Mouse (Mus musculus) MEL (cell line): ENCODE results near the gene Tmem235. TPM values are rescaled to one million over a fixed set of nuclear protein-coding genes. Genes with fewer than 3 reads are reported as not detected.

Experiments
- DNase-seq: peaks from one replicate; pipeline ENCODE4 v3.0.0; 2011; ENCODE audit warnings: low read depth, low spot score
- H3K27ac ChIP-seq: 2 replicates; pipeline ENCODE4 v1.5.1; 2012; ENCODE audit warnings: low read depth, mild to moderate bottlenecking, control low read depth, low read length, moderate library complexity; ENCODE audit not compliant: control insufficient read depth
- H3K27me3 ChIP-seq, 2 experiments: fragments of 150-350 bp in 1 of 2; sonication (generic) in 1 of 2; 2 replicates each; pipeline ENCODE4 v1.6.1; 2012; ENCODE audit warnings: low read length in 2 of 2, mild to moderate bottlenecking in 2 of 2, improper control_type of control experiment in 1 of 2, moderate library complexity in 1 of 2; ENCODE audit not compliant: insufficient read depth in 2 of 2, control insufficient read depth in 1 of 2
- H3K36me3 ChIP-seq, 2 experiments: 2 replicates each; pipeline ENCODE4 v1.6.1; 2012 to 2014; ENCODE audit warnings: low read length in 2 of 2, improper control_type of control experiment in 1 of 2, inconsistent platforms in 1 of 2, mild to moderate bottlenecking in 1 of 2; ENCODE audit not compliant: insufficient read depth in 2 of 2, control insufficient read depth in 1 of 2
- H3K4me1 ChIP-seq, 2 experiments: fragments of 150-350 bp in 1 of 2; sonication (generic) in 1 of 2; 2 replicates each; pipeline ENCODE4 v1.6.1; 2012; ENCODE audit warnings: low read length in 2 of 2, improper control_type of control experiment in 1 of 2, mild to moderate bottlenecking in 1 of 2; ENCODE audit not compliant: insufficient read depth in 2 of 2, control insufficient read depth in 1 of 2
- H3K4me3 ChIP-seq, 2 experiments: fragments of 150-350 bp in 1 of 2; sonication (generic) in 1 of 2; 2 replicates each; pipeline ENCODE4 v1.5.1; 2012; ENCODE audit warnings: low read depth in 2 of 2, low read length in 2 of 2, mild to moderate bottlenecking in 2 of 2, moderate library complexity in 2 of 2, control low read depth in 1 of 2, improper control_type of control experiment in 1 of 2; ENCODE audit not compliant: control insufficient read depth in 1 of 2, insufficient read depth in 1 of 2
- H3K79me2 ChIP-seq: 2 replicates; pipeline ENCODE4 v1.6.1; 2012; ENCODE audit warnings: mild to moderate bottlenecking, low read length, moderate library complexity; ENCODE audit not compliant: control insufficient read depth, poor library complexity, insufficient read depth
- H3K9ac ChIP-seq: 2 replicates; pipeline ENCODE4 v1.6.1; 2012; ENCODE audit warnings: low read depth, mild to moderate bottlenecking, control low read depth, low read length, moderate library complexity; ENCODE audit not compliant: control insufficient read depth, poor library complexity, severe bottlenecking
- H3K9me3 ChIP-seq: fragments of 150-350 bp; sonication (generic); replicated peaks from 2 replicates; pipeline ENCODE4 v1.6.1; 2012; ENCODE audit warnings: mild to moderate bottlenecking, low read length, improper control_type of control experiment, moderate library complexity; ENCODE audit not compliant: insufficient read depth
- BHLHE40 ChIP-seq: IDR thresholded peaks from 2 replicates; pipeline ENCODE4 v1.6.1; 2012; ENCODE audit warnings: low read depth, mild to moderate bottlenecking, inconsistent platforms, low read length, improper control_type of control experiment, borderline replicate concordance
- CHD1 ChIP-seq: IDR thresholded peaks from 2 replicates; pipeline ENCODE4 v1.6.1; 2012; ENCODE audit warnings: low read depth, mild to moderate bottlenecking, inconsistent platforms, low read length, improper control_type of control experiment
- CHD2 ChIP-seq: IDR thresholded peaks from 2 replicates; pipeline ENCODE4 v1.6.1; 2011; ENCODE audit warnings: low read length, improper control_type of control experiment
- ELF1 ChIP-seq: IDR thresholded peaks from 2 replicates; pipeline ENCODE4 v1.6.1; 2014; ENCODE audit warnings: low read depth, mild to moderate bottlenecking, inconsistent platforms, low read length, improper control_type of control experiment, moderate library complexity
- EP300 ChIP-seq, 2 experiments: IDR thresholded peaks; 2 replicates each; pipeline ENCODE4 v1.6.1; 2011; ENCODE audit warnings: improper control_type of control experiment in 2 of 2, low read length in 2 of 2, low read depth in 1 of 2, mild to moderate bottlenecking in 1 of 2
- ETS1 ChIP-seq: IDR thresholded peaks from 2 replicates; pipeline ENCODE4 v1.6.1; 2012; ENCODE audit warnings: low read depth, mild to moderate bottlenecking, inconsistent platforms, low read length, improper control_type of control experiment, moderate library complexity
- HCFC1 ChIP-seq: IDR thresholded peaks from 2 replicates; pipeline ENCODE4 v1.6.1; 2012; ENCODE audit warnings: low read depth, mild to moderate bottlenecking, inconsistent platforms, low read length, improper control_type of control experiment, moderate library complexity
- KAT2A ChIP-seq: conservative IDR thresholded peaks from 2 replicates; pipeline ENCODE4 v1.6.1; 2012; ENCODE audit warnings: low read depth, low read length, improper control_type of control experiment, inconsistent platforms
- MAFK ChIP-seq: IDR thresholded peaks from 2 replicates; pipeline ENCODE4 v1.6.1; 2011; ENCODE audit warnings: low read depth, mild to moderate bottlenecking, low read length, improper control_type of control experiment, borderline replicate concordance
- MAX ChIP-seq: IDR thresholded peaks from 2 replicates; pipeline ENCODE4 v1.6.1; 2011; ENCODE audit warnings: low read length, improper control_type of control experiment
- MXI1 ChIP-seq: IDR thresholded peaks from 2 replicates; pipeline ENCODE4 v1.6.1; 2011; ENCODE audit warnings: mild to moderate bottlenecking, low read depth, low read length, improper control_type of control experiment
- MYB ChIP-seq: IDR thresholded peaks from 2 replicates; pipeline ENCODE4 v1.6.1; 2011; ENCODE audit warnings: mild to moderate bottlenecking, low read depth, low read length, improper control_type of control experiment
- MYC ChIP-seq: IDR thresholded peaks from 2 replicates; pipeline ENCODE4 v1.6.1; 2011; ENCODE audit warnings: low read depth, mild to moderate bottlenecking, low read length, improper control_type of control experiment, moderate library complexity
- NRF1 ChIP-seq: IDR thresholded peaks from 2 replicates; pipeline ENCODE4 v1.6.1; 2014; ENCODE audit warnings: low read depth, mild to moderate bottlenecking, inconsistent platforms, low read length, improper control_type of control experiment, moderate library complexity; ENCODE audit not compliant: poor library complexity, insufficient read depth, severe bottlenecking
- RCOR1 ChIP-seq: IDR thresholded peaks from 2 replicates; pipeline ENCODE4 v1.6.1; 2012; ENCODE audit warnings: low read depth, mild to moderate bottlenecking, inconsistent platforms, low read length, improper control_type of control experiment
- SIN3A ChIP-seq: IDR thresholded peaks from 2 replicates; pipeline ENCODE4 v1.6.1; 2012; ENCODE audit warnings: low read length, improper control_type of control experiment, inconsistent platforms
- TAL1 ChIP-seq: IDR thresholded peaks from 2 replicates; pipeline ENCODE4 v1.6.1; 2012; ENCODE audit warnings: mild to moderate bottlenecking, inconsistent platforms, low read length, moderate library complexity, mixed read lengths
- TBP ChIP-seq: IDR thresholded peaks from 2 replicates; pipeline ENCODE4 v1.8.0; 2011; ENCODE audit warnings: low read depth, low read length, improper control_type of control experiment
- TCF12 ChIP-seq: IDR thresholded peaks from 2 replicates; pipeline ENCODE4 v1.6.1; 2014; ENCODE audit warnings: low read depth, mild to moderate bottlenecking, inconsistent platforms, low read length, improper control_type of control experiment, moderate library complexity
- USF1 ChIP-seq: IDR thresholded peaks from 2 replicates; pipeline ENCODE4 v1.6.1; 2014; ENCODE audit warnings: low read depth, mild to moderate bottlenecking, inconsistent platforms, low read length, improper control_type of control experiment, moderate library complexity
- USF2 ChIP-seq, 2 experiments: IDR thresholded peaks; 2 replicates each; pipeline ENCODE4 v1.6.1; 2011 to 2012; ENCODE audit warnings: improper control_type of control experiment in 2 of 2, low read length in 2 of 2, borderline replicate concordance in 1 of 2, inconsistent platforms in 1 of 2, low read depth in 1 of 2, mild to moderate bottlenecking in 1 of 2; ENCODE audit not compliant: insufficient read depth in 1 of 2
- ZMIZ1 ChIP-seq: IDR thresholded peaks from 2 replicates; pipeline ENCODE4 v1.6.1; 2012; ENCODE audit warnings: low read depth, mild to moderate bottlenecking, inconsistent platforms, low read length, improper control_type of control experiment, moderate library complexity
- ZNF384 ChIP-seq: IDR thresholded peaks from 2 replicates; pipeline ENCODE4 v1.6.1; 2012; ENCODE audit warnings: low read depth, mild to moderate bottlenecking, inconsistent platforms, low read length, improper control_type of control experiment
- polyA plus RNA-seq, 2 experiments: library from polyadenylated mRNA; stranded (reverse) in 1 of 2; unstranded in 1 of 2; fragments of >175 nt in 1 of 2; fragments of >200 nt in 1 of 2; gene quantifications; 2 replicates each; pipeline versions ENCODE4 v1.2.1 to v1.2.4; 2012; ENCODE audit warnings: low replicate concordance in 2 of 2, low read depth in 1 of 2; ENCODE audit not compliant: insufficient read length in 2 of 2, insufficient read depth in 1 of 2, missing spikeins in 1 of 2
- total RNA-seq: library from RNA; depleted of rRNA; stranded (reverse); fragments of 300-350 nt; gene quantifications from 2 replicates; pipeline ENCODE4 v1.2.3, GENCODE M21; 2012

The Tmem235 gene
- total and polyA plus RNA-seq, 3 experiments = 0.04 TPM; not detected in 1

DNA sequence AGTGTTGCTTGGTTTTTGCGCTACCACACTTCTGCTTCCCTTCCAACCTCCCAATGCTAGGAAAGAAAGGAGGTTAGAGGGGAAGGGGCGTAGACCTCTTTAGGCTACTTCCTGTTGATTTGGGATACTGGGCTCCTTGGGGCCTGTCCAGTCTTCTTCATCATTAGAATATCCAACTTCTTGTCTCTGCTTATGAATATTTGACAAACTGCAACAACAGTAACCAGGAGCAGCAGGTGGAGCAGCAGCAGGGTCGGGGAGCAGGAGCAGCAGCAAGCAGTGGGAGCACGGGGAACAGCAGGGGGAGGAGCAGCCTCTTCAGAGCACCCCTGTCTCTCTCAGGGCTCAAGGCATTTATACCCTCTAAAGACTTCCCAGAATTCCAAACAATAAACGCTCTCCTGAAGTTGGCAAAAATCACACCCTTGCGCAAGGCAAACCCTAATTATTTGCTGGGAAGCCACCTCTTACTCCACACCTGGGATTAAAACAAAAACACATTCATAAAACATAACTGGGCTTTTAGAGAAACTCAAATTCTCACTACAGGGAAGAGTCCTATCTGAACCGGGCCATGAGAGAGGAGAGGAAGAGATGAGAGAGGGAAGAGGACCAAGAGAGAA, 12.8 kb upstream of the Tmem235 start (continued):
- TF ChIP-seq CHD2 (no peak), ETS1 (peak; percentile 3; the same call in 1 of the 2 replicates), TCF12 (peak; percentile 43; the same call in 1 of the 2 replicates), USF2 (IDR thresholded peaks at IDR 0.05; ENCODE audit: borderline replicate concordance in 1 of 2, insufficient read depth in 1 of 2, low read depth in 1 of 2, low read length in 2 of 2) (no peak), EP300 (IDR thresholded peaks at IDR 0.05; ENCODE audit: low read depth in 1 of 2, low read length in 2 of 2) (peak; percentile 20 to 32; a peak in 1 of 4 replicates), KAT2A (peak; percentile 11; the same call in 1 of the 2 replicates), HCFC1 (peak; percentile 62; the same call in 1 of the 2 replicates), TBP (no peak), MXI1 (peak; percentile 53), ZNF384 (no peak), BHLHE40 (no peak), ZMIZ1 (0 out of 2 replicates have a peak, but pooled peaks have one; percentile 25), TAL1 (no peak), MYB (peak; percentile 31; the same call in 1 of the 2 replicates), MAFK (no peak), SIN3A (peak; percentile 51)

DNA sequence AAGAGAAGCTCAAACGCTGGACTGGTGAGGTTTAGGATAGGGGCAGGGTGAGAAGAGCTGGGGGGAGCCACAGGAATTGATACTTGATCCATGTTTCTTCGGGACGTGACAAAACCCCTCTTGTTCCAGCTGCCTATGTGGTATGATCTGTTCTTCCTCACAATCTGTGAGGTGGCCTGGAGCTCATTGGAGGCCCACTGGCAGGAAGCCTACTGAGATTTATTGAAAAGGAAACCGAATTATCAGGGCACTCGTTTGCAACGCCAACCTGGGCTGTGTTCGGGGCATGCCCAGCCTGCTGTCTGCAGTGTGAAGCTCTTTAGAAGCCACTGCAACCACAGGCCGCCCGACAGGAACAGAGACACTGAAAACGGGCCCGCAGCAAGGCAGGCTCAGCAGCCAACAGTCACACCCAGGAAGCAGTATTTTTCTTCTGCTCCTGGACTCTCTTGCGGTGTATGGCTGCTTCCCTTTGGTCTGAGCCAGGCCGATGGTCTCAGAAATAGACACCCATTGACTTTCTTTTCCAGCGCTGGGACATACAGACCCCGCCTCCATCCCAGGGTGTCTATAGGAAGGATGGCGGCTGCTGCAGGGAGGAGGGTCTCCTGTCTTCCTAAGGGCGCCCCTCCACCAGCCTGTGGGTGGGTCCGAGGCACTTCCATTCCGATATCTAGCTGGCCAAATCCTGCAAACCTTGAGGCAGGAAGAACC, 12.1 kb upstream of the Tmem235 start:
- Histone ChIP-seq H3K9me3 (no peaks in the 10 kb centered on the region), H3K27me3 (no peaks in the 10 kb centered on the region), H3K4me1 (peaks cover 19 to 21% of the 10 kb centered on the region in 2 experiments), H3K79me2 (peaks cover 28% of the 10 kb centered on the region), H3K4me3 (peak overlapping the region; percentile 58 to 68), H3K27ac (peak overlapping the region; percentile 57), H3K36me3 (peaks cover 19 to 26% of the 10 kb centered on the region in 2 experiments), H3K9ac (peak overlapping the region; percentile 67)
- TF ChIP-seq MYC (no peak), USF1 (no peak), ELF1 (peak; percentile 19; the same call in 1 of the 2 replicates), MAX (peak; percentile 13; the same call in 1 of the 2 replicates), SIN3A (0 out of 2 replicates have a peak, but pooled peaks have one; percentile 1), NRF1 (no peak), MYB (no peak), RCOR1 (peak; percentile 64), TCF12 (0 out of 2 replicates have a peak, but pooled peaks have one; percentile 16), CHD1 (peak; percentile 87; the same call in 1 of the 2 replicates)
- no peak for DNase-seq
